Mouse (Mus musculus) CH12.LX (cell line): ENCODE results near the gene Jak1.

ENCODE experiments used
- CTCF ChIP-seq, 2 experiments: IDR thresholded peaks in 1 of 2; conservative IDR thresholded peaks in 1 of 2; 2 replicates each; pipeline ENCODE4 v1.5.1; 2011 to 2012; ENCODE audit warnings: low read depth in 2 of 2, low read length in 2 of 2, improper control_type of control experiment in 1 of 2, inconsistent platforms in 1 of 2, mild to moderate bottlenecking in 1 of 2, moderate library complexity in 1 of 2
- JUN ChIP-seq: IDR thresholded peaks from 2 replicates; pipeline ENCODE4 v1.6.1; 2011; ENCODE audit warnings: low read depth, mild to moderate bottlenecking, low read length, improper control_type of control experiment, moderate library complexity; ENCODE audit not compliant: insufficient read depth
- KAT2A ChIP-seq: IDR thresholded peaks from 2 replicates; pipeline ENCODE4 v1.6.1; 2012; ENCODE audit warnings: low read length, improper control_type of control experiment, inconsistent platforms; ENCODE audit not compliant: insufficient replicate concordance
- POLR2A ChIP-seq: IDR thresholded peaks from 2 replicates; pipeline ENCODE4 v1.6.1; 2011; ENCODE audit warnings: low read depth, mild to moderate bottlenecking, improper control_type of control experiment, low read length
- RAD21 ChIP-seq: IDR thresholded peaks from 2 replicates; pipeline ENCODE4 v1.6.1; 2011; ENCODE audit warnings: low read depth, mild to moderate bottlenecking, low read length, improper control_type of control experiment, moderate library complexity
- ZKSCAN1 ChIP-seq: IDR thresholded peaks from 2 replicates; pipeline ENCODE4 v1.6.1; 2012; ENCODE audit warnings: low read depth, inconsistent platforms, low read length, improper control_type of control experiment, borderline replicate concordance
- ZMIZ1 ChIP-seq: IDR thresholded peaks from 2 replicates; pipeline ENCODE4 v1.6.1; 2012; ENCODE audit warnings: low read depth, mild to moderate bottlenecking, inconsistent platforms, low read length, improper control_type of control experiment
- ZNF384 ChIP-seq: IDR thresholded peaks from 2 replicates; pipeline ENCODE4 v1.6.1; 2012; ENCODE audit warnings: low read depth, low read length, improper control_type of control experiment, inconsistent platforms

DNA sequence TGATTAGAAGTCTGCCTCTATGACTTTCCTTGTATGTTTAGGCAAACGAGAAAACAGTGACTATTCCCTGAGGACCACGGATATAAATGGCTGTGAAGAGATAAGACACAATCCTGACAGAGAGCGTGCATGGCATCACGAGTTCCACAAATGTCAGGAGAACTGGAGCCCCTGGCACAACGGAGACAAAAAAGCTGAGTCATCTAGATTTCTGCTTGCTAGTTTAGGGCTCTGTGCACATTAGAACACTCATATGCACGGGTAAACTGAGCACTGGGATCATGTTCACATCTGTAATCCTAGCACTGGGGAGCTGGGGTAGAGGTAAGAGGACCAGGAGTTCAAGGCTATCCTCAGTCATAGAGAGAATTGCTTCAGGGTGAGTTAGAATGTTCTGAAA is 85.2 kb downstream of the Jak1 start:
- no peak for TF ChIP-seq CTCF (conservative IDR thresholded peaks at IDR 0.05 in 1 of 2, IDR thresholded peaks at IDR 0.05 in 1 of 2; ENCODE audit: low read depth in 2 of 2, low read length in 2 of 2)
- TF ChIP-seq KAT2A: no peak
- TF ChIP-seq ZNF384: no peak
- TF ChIP-seq RAD21: no peak
- no peak for TF ChIP-seq POLR2A
- no peak for TF ChIP-seq ZKSCAN1
- TF ChIP-seq JUN: no peak
- no peak for TF ChIP-seq ZMIZ1
